ENCODE assay signal across 10 mouse cellular contexts in genomic region chr3:17489240-17490142, GRCm38 (mm10).
DNase-seq lines count a peak whose midpoint lies in the region; ATAC-seq and TF ChIP-seq lines count a peak whose summit lies in the region.
"Had no signal": no experiment of that assay in that cellular context is flagged by ENCODE, and none has a peak within 500 bp of the region (broad histone marks: within the 10 kb centered on the region; RNA-seq: fewer than 3 reads in every experiment).

No protein-coding gene starts in this region.

- no peak overlapping the region for H3K4me2 ChIP-seq in embryonic facial prominence, embryonic 14.5 days (ENCODE audit: low read depth, low read length)
- no peak overlapping the region; the same call in 1 of the 2 replicates for H3K4me2 ChIP-seq in midbrain, embryonic 11.5 days
- no peak overlapping the region for H3K4me2 ChIP-seq in liver, embryonic 12.5 days
- H3K4me2 ChIP-seq: lung, embryonic 14.5 days had no signal

- peaks cover 0 to 4% of the 10 kb centered on the region in 2 experiments; a peak in 1 of 4 replicates for H3K4me1 ChIP-seq in ES-E14 (ENCODE audit: control insufficient read depth in 2 of 2, insufficient read depth in 2 of 2, low read length in 2 of 2, poor library complexity in 1 of 2)
- H3K4me1 ChIP-seq in embryonic facial prominence, embryonic 14.5 days (ENCODE audit: control insufficient read depth, insufficient read depth, low read length), result no peaks in the 10 kb centered on the region
- H3K4me1 ChIP-seq in midbrain, embryonic 11.5 days (ENCODE audit: control insufficient read depth, insufficient read depth, low read length), result peaks cover 4% of the 10 kb centered on the region; the same call in 1 of the 2 replicates
- H3K4me1 ChIP-seq in liver, embryonic 12.5 days, result no peaks in the 10 kb centered on the region

- H3K4me3 ChIP-seq in ES-E14 (ENCODE audit: insufficient read depth in 1 of 2, low read depth in 1 of 2, low read length in 2 of 2, poor library complexity in 1 of 2, severe bottlenecking in 1 of 2), result no peak overlapping the region
- H3K4me3 ChIP-seq in embryonic facial prominence, embryonic 14.5 days (ENCODE audit: low read depth, low read length), result no peak overlapping the region
- no peak overlapping the region for H3K4me3 ChIP-seq in midbrain, embryonic 11.5 days (ENCODE audit: low read depth, low read length)
- no peak overlapping the region for H3K4me3 ChIP-seq in liver, embryonic 12.5 days
- H3K4me3 ChIP-seq: myocyte had no signal

- peak; percentile 33 for DNase-seq in ES-E14 (ENCODE audit: low read depth, low spot score)
- DNase-seq in cerebellum, adult 11-12 months, result peak; percentile 3
- peak; percentile 30 for DNase-seq in embryonic facial prominence, embryonic 14.5 days (ENCODE audit: low spot score)
- DNase-seq in midbrain, embryonic 11.5 days (ENCODE audit: low spot score, missing footprints), result peak; percentile 94
- no peak for DNase-seq in urinary bladder, postnatal 10 days (ENCODE audit: low spot score)
- DNase-seq in adrenal gland, postnatal 4 days (ENCODE audit: low spot score in 2 of 2), result no peak
- no peak for DNase-seq in layer of hippocampus, adult 18-20 months (ENCODE audit: low spot score in 2 of 2)
- DNase-seq: lung, embryonic 14.5 days had no signal

- H3K9me3 ChIP-seq in ES-E14 (ENCODE audit: control insufficient read depth, insufficient read depth, low read depth, low read length), result no peaks in the 10 kb centered on the region
- H3K9me3 ChIP-seq in embryonic facial prominence, embryonic 14.5 days (ENCODE audit: control insufficient read depth, low read length), result no peaks in the 10 kb centered on the region
- H3K9me3 ChIP-seq in midbrain, embryonic 11.5 days (ENCODE audit: control insufficient read depth, low read length), result no peaks in the 10 kb centered on the region
- no peaks in the 10 kb centered on the region for H3K9me3 ChIP-seq in liver, embryonic 12.5 days (replicated peaks)

- no peaks in the 10 kb centered on the region for H3K36me3 ChIP-seq in ES-E14 (ENCODE audit: control insufficient read depth, insufficient read depth, low read length, poor library complexity, severe bottlenecking)
- H3K36me3 ChIP-seq in embryonic facial prominence, embryonic 14.5 days (ENCODE audit: control insufficient read depth, insufficient read depth, low read length), result no peaks in the 10 kb centered on the region
- no peaks in the 10 kb centered on the region for H3K36me3 ChIP-seq in midbrain, embryonic 11.5 days (ENCODE audit: control insufficient read depth, insufficient read depth, low read length)
- H3K36me3 ChIP-seq in liver, embryonic 12.5 days, result no peaks in the 10 kb centered on the region

- no peak overlapping the region for H3K9ac ChIP-seq in ES-E14 (ENCODE audit: insufficient read depth, low read depth, low read length, poor library complexity, severe bottlenecking)
- H3K9ac ChIP-seq in embryonic facial prominence, embryonic 14.5 days (ENCODE audit: low read depth, low read length), result no peak overlapping the region
- no peak overlapping the region; the same call in 1 of the 2 replicates for H3K9ac ChIP-seq in midbrain, embryonic 11.5 days (ENCODE audit: low read length)
- H3K9ac ChIP-seq in liver, embryonic 12.5 days, result no peak overlapping the region
- H3K9ac ChIP-seq: lung, embryonic 14.5 days had no signal

- no peak for ATAC-seq in embryonic facial prominence, embryonic 14.5 days (ENCODE audit: low read depth)
- ATAC-seq in midbrain, embryonic 11.5 days (ENCODE audit: low FRiP score), result peak; percentile 99
- no peak for ATAC-seq in liver, embryonic 12.5 days

- in situ Hi-C loops in ES-E14 (cut with MboI; ENCODE audit: low sequenced_read_pairs in 2 of 2, unreplicated experiment in 2 of 2), result no loop called here

- no peak overlapping the region for H3K27ac ChIP-seq in ES-E14 (ENCODE audit: insufficient read depth, low read depth, low read length, poor library complexity, severe bottlenecking)
- H3K27ac ChIP-seq in embryonic facial prominence, embryonic 14.5 days (replicated peaks; ENCODE audit: low read depth, low read length), result no peak overlapping the region
- peak overlapping the region; percentile 81 for H3K27ac ChIP-seq in midbrain, embryonic 11.5 days (ENCODE audit: low read depth, low read length)
- H3K27ac ChIP-seq in liver, embryonic 12.5 days, result no peak overlapping the region

- H3K27me3 ChIP-seq in embryonic facial prominence, embryonic 14.5 days (replicated peaks; ENCODE audit: control insufficient read depth, insufficient read depth, low read length), result no peaks in the 10 kb centered on the region
- no peaks in the 10 kb centered on the region for H3K27me3 ChIP-seq in midbrain, embryonic 11.5 days (ENCODE audit: control insufficient read depth, insufficient read depth, low read length)
- H3K27me3 ChIP-seq in liver, embryonic 12.5 days (replicated peaks), result no peaks in the 10 kb centered on the region

- WGBS in embryonic facial prominence, embryonic 14.5 days, result 28% methylated on average over 4 of the region's 4 CpGs
- WGBS in midbrain, embryonic 11.5 days, result 7% methylated on average over 4 of the region's 4 CpGs
- 35% methylated on average over 4 of the region's 4 CpGs for WGBS in liver, embryonic 12.5 days (ENCODE audit: insufficient replicate concordance)

TF ChIP-seq in ES-E14, 5 proteins besides CTCF, POLR2A, EP300 and RAD21:
- TF ChIP-seq HCFC1 (IDR thresholded peaks at IDR 0.05; ENCODE audit: borderline replicate concordance, insufficient read depth, low read length) (no peak), ZNF384 (IDR thresholded peaks at IDR 0.05; ENCODE audit: low read depth, low read length) (peak; percentile 52; the same call in 1 of the 2 replicates)

Comparison
In these comparisons a context has a peak if more than half of its experiments do, and no peak if none do; other contexts are left out.
1. DNase-seq: peak in ES-E14 (single experiment), cerebellum, adult 11-12 months (single experiment), embryonic facial prominence, embryonic 14.5 days (single experiment) and midbrain, embryonic 11.5 days (single experiment); none in urinary bladder, postnatal 10 days (single experiment), adrenal gland, postnatal 4 days (0 of 2) and layer of hippocampus, adult 18-20 months (0 of 2).